Mouse (Mus musculus) ES-Bruce4 (cell line): ENCODE results near the gene Lhfpl2. TPM values are rescaled to one million over a fixed set of nuclear protein-coding genes. Genes with fewer than 3 reads are reported as not detected.
A peak's percentile ranks its signal among the peaks of the same experiment; 100 is the strongest.

ENCODE experiments used
- H3K27ac ChIP-seq: 2 replicates; pipeline ENCODE4 v1.5.1; 2012; ENCODE audit warnings: low read length, inconsistent platforms; ENCODE audit not compliant: insufficient read depth
- H3K27me3 ChIP-seq: 2 replicates; pipeline ENCODE4 v1.6.1; 2012; ENCODE audit warnings: mild to moderate bottlenecking, low read length, inconsistent platforms; ENCODE audit not compliant: control insufficient read depth, poor library complexity, insufficient read depth, severe bottlenecking
- H3K36me3 ChIP-seq: 2 replicates; pipeline ENCODE4 v1.6.1; 2012; ENCODE audit warnings: inconsistent platforms, mild to moderate bottlenecking, low read length, moderate library complexity; ENCODE audit not compliant: control insufficient read depth, poor library complexity, insufficient read depth, severe bottlenecking
- H3K4me1 ChIP-seq: one replicate; pipeline ENCODE4 v1.8.1; 2011; ENCODE audit warnings: low read length; ENCODE audit not compliant: control insufficient read depth, insufficient read depth
- H3K4me3 ChIP-seq: 2 replicates; pipeline ENCODE4 v1.5.1; 2011; ENCODE audit warnings: low read depth, mild to moderate bottlenecking, low read length
- H3K9ac ChIP-seq: 2 replicates; pipeline ENCODE4 v1.6.1; 2012; ENCODE audit warnings: low read depth, mild to moderate bottlenecking, inconsistent platforms; ENCODE audit not compliant: poor library complexity, severe bottlenecking
- H3K9me3 ChIP-seq: replicated peaks from 2 replicates; pipeline ENCODE4 v1.6.1; 2012; ENCODE audit warnings: mild to moderate bottlenecking, low read length, inconsistent platforms; ENCODE audit not compliant: control insufficient read depth, poor library complexity, insufficient read depth, severe bottlenecking
- CTCF ChIP-seq: IDR thresholded peaks from one replicate; pipeline ENCODE4 v1.8.1; 2011; ENCODE audit warnings: low read depth, low read length
- EP300 ChIP-seq: IDR thresholded peaks from 2 replicates; pipeline ENCODE4 v1.6.1; 2011; ENCODE audit warnings: low read depth, low read length; ENCODE audit not compliant: insufficient read depth
- POLR2A ChIP-seq: IDR thresholded peaks from one replicate; pipeline ENCODE4 v1.8.1; 2011; ENCODE audit warnings: low read length; ENCODE audit not compliant: insufficient read depth
- polyA plus RNA-seq: library from polyadenylated mRNA; stranded (reverse); fragments of >200 nt; gene quantifications from 2 replicates; pipeline ENCODE4 v1.2.4, GENCODE M21; 2011; ENCODE audit warnings: low read depth; ENCODE audit not compliant: missing spikeins, insufficient read depth, insufficient read length

Lhfpl2 gene
- polyA plus RNA-seq, 1 experiment, result 12.5 TPM

DNA sequence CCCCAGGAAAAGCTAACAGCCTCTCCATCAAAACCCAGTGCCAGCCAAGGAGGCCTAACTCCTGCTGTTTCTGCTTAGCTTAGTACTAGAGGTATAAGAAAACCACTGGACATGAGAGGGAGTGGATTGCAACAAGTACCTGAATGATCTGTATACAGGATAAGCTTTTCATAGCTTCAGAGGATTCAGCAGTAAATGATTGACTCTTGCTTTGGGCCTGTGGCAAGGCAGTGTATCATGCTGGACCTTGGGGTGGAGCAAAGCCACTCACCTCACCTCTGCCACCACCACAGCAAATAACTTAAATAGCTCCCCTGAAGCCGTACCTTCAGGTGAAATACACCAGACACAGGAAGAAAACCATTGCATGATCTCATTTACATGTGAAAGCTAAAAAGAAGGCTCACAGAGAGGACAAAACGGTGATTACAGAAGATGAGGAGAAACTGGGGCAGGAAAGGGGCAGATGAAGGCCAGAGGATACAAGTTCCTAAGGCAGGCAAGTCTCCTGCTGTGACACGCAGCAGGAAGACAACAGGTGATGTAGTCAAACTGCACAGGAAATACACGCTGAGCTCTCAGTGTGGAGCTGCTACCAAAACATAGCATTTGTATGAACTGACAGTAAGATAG is 184.4 kb downstream of the Lhfpl2 start:
- no peak overlapping the region for H3K27ac ChIP-seq
- H3K36me3 ChIP-seq, result no peaks in the 10 kb centered on the region
- TF ChIP-seq CTCF, result no peak
- TF ChIP-seq EP300, result peak; percentile 34; the same call in 1 of the 2 replicates
- no peaks in the 10 kb centered on the region for H3K9me3 ChIP-seq
- no peak overlapping the region for H3K4me3 ChIP-seq
- no peaks in the 10 kb centered on the region for H3K27me3 ChIP-seq
- no peak overlapping the region for H3K9ac ChIP-seq
- no peaks in the 10 kb centered on the region for H3K4me1 ChIP-seq

DNA sequence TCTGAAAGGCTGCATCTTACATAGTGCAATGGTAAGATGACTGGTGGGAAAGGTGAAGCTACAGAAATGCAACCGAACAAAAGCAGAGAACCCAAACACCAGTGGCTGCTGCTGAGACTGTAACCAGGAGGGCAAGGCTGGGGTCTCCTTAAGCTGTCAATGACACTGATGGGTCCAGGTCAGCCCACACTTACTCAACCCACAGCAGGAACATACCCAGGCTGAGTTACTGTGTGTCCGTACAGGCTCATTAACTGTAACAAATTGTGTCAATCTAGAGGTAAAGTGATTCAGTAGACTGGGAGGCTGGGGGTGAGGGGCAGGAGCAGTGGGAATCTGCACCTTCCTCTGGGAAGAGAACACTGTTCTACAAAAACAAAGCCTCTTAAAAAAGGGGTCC is 185.3 kb downstream of the Lhfpl2 start:
- H3K4me1 ChIP-seq, result no peaks in the 10 kb centered on the region
- TF ChIP-seq CTCF (no peak), POLR2A (no peak)
- no peak overlapping the region for H3K27ac ChIP-seq
- H3K4me3 ChIP-seq, result no peak overlapping the region
- no peak overlapping the region for H3K9ac ChIP-seq
- no peaks in the 10 kb centered on the region for H3K9me3 ChIP-seq
- H3K36me3 ChIP-seq, result no peaks in the 10 kb centered on the region
- no peaks in the 10 kb centered on the region for H3K27me3 ChIP-seq

Other genes starting within 250 kb of the Lhfpl2 start
- 43.5 and 47.7 TPM in 2 replicates for gene Scamp1, start 228.1 kb downstream of the Lhfpl2 start, polyA plus RNA-seq